Mouse (Mus musculus) ES-E14 (cell line): ENCODE measurements at regions not wholly inside any gene's neighbourhood (a gene's known extent, or its start where the extent isn't known, plus 50 kb on each side); places are given as distances from the start of the nearest gene placed in this dataset.

ENCODE experiments used
- HCFC1 ChIP-seq: IDR thresholded peaks from 2 replicates; pipeline ENCODE4 v1.6.1; 2012; ENCODE audit warnings: low read length, inconsistent platforms, borderline replicate concordance; ENCODE audit not compliant: insufficient read depth
- MAFK ChIP-seq: IDR thresholded peaks from 2 replicates; pipeline ENCODE4 v1.6.1; 2014; ENCODE audit warnings: mild to moderate bottlenecking, low read depth, low read length, inconsistent platforms; ENCODE audit not compliant: insufficient read depth
- ZNF384 ChIP-seq: IDR thresholded peaks from 2 replicates; pipeline ENCODE4 v1.6.1; 2012; ENCODE audit warnings: low read depth, low read length, inconsistent platforms

GRCm38 (mm10) chr14:64533591-64534151 lies 429.6 kb downstream of the Prss52 start:
- no peak for TF ChIP-seq ZNF384
- TF ChIP-seq MAFK: no peak
- TF ChIP-seq HCFC1: no peak
